Mouse (Mus musculus) skeletal muscle tissue, postnatal 0 days (tissue): ENCODE results near the gene Ubr2. TPM values are rescaled to one million over a fixed set of nuclear protein-coding genes. Genes with fewer than 3 reads are reported as not detected.

ENCODE experiments used
- polyA plus RNA-seq: library from polyadenylated mRNA; unstranded; fragments of >200 nt; fragmentation: Nextera tagmentation; extraction: Ambion mirVana; gene quantifications from 2 replicates; pipeline ENCODE4 v1.2.1, GENCODE M21; 2015

Gene Ubr2
- polyA plus RNA-seq, result 9.3 and 9.8 TPM in 2 replicates

GRCm38 (mm10) chr17:47009898-47010721 lies at the start of gene Ubr2:
Gene Ubr2 (minus strand): TSS chr17:47010556.

DNA sequence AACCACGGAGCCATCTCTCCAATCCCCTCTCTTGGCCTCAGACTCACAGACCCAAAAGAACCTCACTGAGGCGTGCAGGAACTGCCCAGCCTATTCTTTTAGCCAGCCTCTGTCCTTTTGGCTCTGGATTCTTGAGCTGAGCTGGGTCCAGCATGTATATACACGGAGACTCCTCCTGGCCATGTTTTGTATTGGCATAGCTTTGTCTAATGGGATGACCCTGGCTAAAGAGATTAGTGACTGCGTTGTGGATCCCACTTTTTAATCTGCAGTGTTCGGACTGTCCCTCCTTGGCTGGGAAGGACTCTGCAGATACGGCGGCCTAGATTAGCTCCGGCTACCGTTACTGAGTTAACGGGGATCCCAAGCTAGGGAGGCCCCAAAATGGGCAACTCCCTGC lies 100.2 kb downstream of the Ubr2 start, which contains the start of gene Prph2:
Gene Prph2 (plus strand): TSS at position 274 of the 400 bp plus-strand sequence.

GRCm38 (mm10) chr17:46890116-46890815 lies 120.1 kb downstream of the Ubr2 start, which contains the start of gene Tbcc:
Gene Tbcc (plus strand): TSS chr17:46890684.

Other genes with a start within 250 kb of the Ubr2 start
- 0.18 and 0.23 TPM in 2 replicates for gene Ptcra, start 246.8 kb downstream of the Ubr2 start, polyA plus RNA-seq
- gene 2310039H08Rik, start 237.9 kb downstream of the Ubr2 start, polyA plus RNA-seq, result 74.0 and 78.1 TPM in 2 replicates
- gene Rpl7l1, start 227.9 kb downstream of the Ubr2 start, polyA plus RNA-seq, result 64.8 and 75.2 TPM in 2 replicates
- 2.6 and 2.7 TPM in 2 replicates for gene Bicral, start 152.1 kb downstream of the Ubr2 start, polyA plus RNA-seq
- gene Tbcc, start 119.9 kb downstream of the Ubr2 start, polyA plus RNA-seq, result 45.2 and 55.0 TPM in 2 replicates
- not detected in 2 replicates for gene Prph2, start 100.1 kb downstream of the Ubr2 start, polyA plus RNA-seq